Mouse (Mus musculus) stomach, postnatal 0 days (tissue): Measurements from ENCODE around the gene Dusp8. TPM values are rescaled to one million over a fixed set of nuclear protein-coding genes. Genes with fewer than 3 reads are reported as not detected.

Experiments
- ATAC-seq: fragments of 200-750 bp; cut with Nextera tagmentation; 2 replicates; pipeline ENCODE4 v1.8.0; 2017; ENCODE audit not compliant: low FRiP score, low TSS enrichment
- DNase-seq: peaks from one replicate; pipeline ENCODE4 v3.0.0-alpha.2; 2016; ENCODE audit warnings: low spot score
- H3K27ac ChIP-seq: fragments of 300-500 bp; sonication (generic); replicated peaks from 2 replicates; pipeline ENCODE4 v1.5.1; 2014; ENCODE audit warnings: mild to moderate bottlenecking, control low read depth
- H3K27me3 ChIP-seq: fragments of 300-500 bp; sonication (generic); 2 replicates; pipeline ENCODE4 v1.6.1; 2014; ENCODE audit warnings: low read length; ENCODE audit not compliant: control insufficient read depth, insufficient read depth
- H3K36me3 ChIP-seq: fragments of 300-500 bp; sonication (generic); 2 replicates; pipeline ENCODE4 v1.6.1; 2014; ENCODE audit warnings: low read length, mixed read lengths; ENCODE audit not compliant: control insufficient read depth, insufficient read depth
- H3K4me1 ChIP-seq: fragments of 300-500 bp; sonication (generic); replicated peaks from 2 replicates; pipeline ENCODE4 v1.6.1; 2014; ENCODE audit warnings: antibody characterized with exemption; ENCODE audit not compliant: control insufficient read depth, insufficient read depth
- H3K4me2 ChIP-seq: fragments of 300-500 bp; sonication (generic); replicated peaks from 2 replicates; pipeline ENCODE4 v1.6.1; 2014; ENCODE audit warnings: low read depth, mild to moderate bottlenecking, control low read depth, moderate library complexity
- H3K4me3 ChIP-seq: fragments of 300-500 bp; sonication (generic); 2 replicates; pipeline ENCODE4 v1.5.1; 2014; ENCODE audit warnings: low read depth, low read length, control low read depth
- H3K9ac ChIP-seq: fragments of 300-500 bp; sonication (generic); 2 replicates; pipeline ENCODE4 v1.6.1; 2014; ENCODE audit warnings: mild to moderate bottlenecking, low read length, control low read depth, mixed read lengths
- H3K9me3 ChIP-seq: fragments of 300-500 bp; sonication (generic); 2 replicates; pipeline ENCODE4 v1.6.1; 2016; ENCODE audit warnings: low read length; ENCODE audit not compliant: control insufficient read depth
- CTCF ChIP-seq: IDR thresholded peaks from 2 replicates; pipeline ENCODE4 v1.5.1; 2016; ENCODE audit warnings: antibody characterized with exemption, low read depth, mild to moderate bottlenecking, moderate library complexity
- EP300 ChIP-seq: optimal IDR thresholded peaks from 2 replicates; pipeline ENCODE3; 2016; ENCODE audit warnings: antibody characterized with exemption
- WGBS: fragments of 180-500 bp; shearing (Covaris S2); extraction: QIAGEN DNeasy Blood & Tissue Kit; methylation state at CpG from one replicate; pipeline ENCODE4 v1.1.7; 2014; 5-methylcytosine and 5-hydroxymethylcytosine counted together
- polyA plus RNA-seq: library from polyadenylated mRNA; unstranded; fragments of >200 nt; fragmentation: Nextera tagmentation; extraction: Ambion mirVana; gene quantifications from 2 replicates; pipeline ENCODE4 v1.2.1, GENCODE M21; 2015

Dusp8 gene
- polyA plus RNA-seq, 1 experiment from 2014 or later: 3.6 TPM

DNA sequence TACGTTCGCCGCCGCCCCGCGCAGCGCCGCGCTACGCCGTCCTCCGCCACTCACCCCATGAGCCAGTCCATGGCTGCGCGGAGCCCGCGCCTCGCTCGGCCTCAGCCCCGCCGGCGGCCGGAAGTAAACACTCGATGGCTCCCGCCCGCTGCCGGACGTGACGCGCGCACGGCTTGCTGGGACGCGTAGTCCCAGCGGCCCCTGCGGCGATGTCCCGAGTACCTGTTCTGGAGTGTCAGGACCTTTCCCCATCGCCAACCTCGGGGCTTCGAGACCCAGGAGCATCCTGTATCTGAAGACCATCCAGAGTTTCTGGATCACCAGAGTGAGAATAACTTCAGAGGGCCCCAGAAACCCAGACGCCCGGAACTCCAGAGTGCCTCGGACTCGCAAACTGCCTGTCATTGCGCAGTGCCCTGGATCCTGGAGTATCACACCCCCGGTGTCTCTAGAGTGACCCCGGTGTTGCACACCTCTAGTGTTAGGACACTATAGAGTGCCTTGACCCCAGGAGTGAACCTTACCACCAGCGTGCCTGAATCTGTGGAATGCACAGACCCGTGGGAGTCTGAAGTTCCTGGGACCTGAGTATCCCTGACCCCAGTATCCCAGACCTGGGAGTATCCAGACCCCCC is 34.6 kb downstream of the Dusp8 start, which contains the start of gene Mob2:
TSS of gene Mob2 (minus strand) at position 135 of the 635 bp plus-strand sequence.
- Histone ChIP-seq H3K4me3 (peak within 1 kb of the TSS; percentile 95), H3K27ac (peak within 1 kb of the TSS; percentile 96), H3K9me3 (no peaks in the 10 kb centered on the region), H3K4me1 (peaks cover 16% of the 10 kb centered on the region), H3K4me2 (peak within 1 kb of the TSS; percentile 85), H3K36me3 (no peaks in the 10 kb centered on the region), H3K27me3 (no peaks in the 10 kb centered on the region), H3K9ac (peak within 1 kb of the TSS; percentile 97)
- WGBS: under 1% methylated on average over 37 of the region's 49 CpGs
- DNase-seq (peak; percentile 94), ATAC-seq (peak; percentile 94)
- TF ChIP-seq CTCF (no peak), EP300 (no peak)

GRCm38 (mm10) chr7:142060185-142060930 is 35.3 kb downstream of the Dusp8 start:
- peak overlapping the region; percentile 95 for H3K4me3 ChIP-seq
- H3K27ac ChIP-seq: peak overlapping the region; percentile 96
- peaks cover 16% of the 10 kb centered on the region for H3K4me1 ChIP-seq
- DNase-seq (no peak), ATAC-seq (peak; percentile 22)
- no peaks in the 10 kb centered on the region for H3K27me3 ChIP-seq
- TF ChIP-seq EP300: no peak
- no peak for TF ChIP-seq CTCF
- 0 out of 2 replicates have a peak, but pooled peaks cover under 1% of the 10 kb centered on the region for H3K36me3 ChIP-seq
- peak overlapping the region; percentile 85 for H3K4me2 ChIP-seq
- H3K9ac ChIP-seq: peak overlapping the region; percentile 97
- WGBS: 2% methylated on average over 48 of the region's 66 CpGs
- no peaks in the 10 kb centered on the region for H3K9me3 ChIP-seq

DNA sequence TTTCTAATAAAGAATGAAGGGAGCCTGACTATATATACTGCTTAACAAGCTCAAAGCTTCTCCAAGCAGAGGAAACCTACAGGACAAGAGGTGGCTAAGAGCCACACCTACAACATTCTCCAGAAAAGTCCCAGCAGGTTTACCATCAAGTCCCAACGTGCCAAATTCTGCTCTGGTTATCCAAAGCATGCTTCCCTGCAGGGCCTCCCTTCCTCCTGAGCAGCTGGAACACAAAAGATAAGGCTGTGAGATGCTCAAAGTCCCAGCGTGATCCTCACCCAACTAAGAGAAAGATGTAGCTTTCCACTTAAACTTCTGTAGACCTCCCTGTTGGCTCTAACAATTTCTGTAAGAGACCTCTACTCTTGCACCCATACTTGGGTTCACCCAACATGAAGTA is 36.6 kb downstream of the Dusp8 start:
- WGBS: 43% methylated on average over 2 of the region's 2 CpGs
- Histone ChIP-seq H3K4me3 (no peak overlapping the region), H3K27me3 (no peaks in the 10 kb centered on the region), H3K9me3 (no peaks in the 10 kb centered on the region), H3K4me2 (peak overlapping the region; percentile 85; the same call in 1 of the 2 replicates), H3K27ac (no peak overlapping the region), H3K36me3 (0 out of 2 replicates have a peak, but pooled peaks cover 4% of the 10 kb centered on the region), H3K9ac (no peak overlapping the region), H3K4me1 (peaks cover 16% of the 10 kb centered on the region)
- DNase-seq (no peak), ATAC-seq (no peak)
- TF ChIP-seq EP300: no peak
- TF ChIP-seq CTCF: no peak

- Histone ChIP-seq H3K9ac (no peak overlapping the region), H3K36me3 (0 out of 2 replicates have a peak, but pooled peaks cover 4% of the 10 kb centered on the region), H3K4me1 (peaks cover 16% of the 10 kb centered on the region), H3K9me3 (no peaks in the 10 kb centered on the region), H3K27ac (peak overlapping the region; percentile 74), H3K4me3 (no peak overlapping the region), H3K4me2 (no peak overlapping the region), H3K27me3 (no peaks in the 10 kb centered on the region)
- 85% methylated on average over 1 of the region's 1 CpGs for WGBS
- TF ChIP-seq CTCF (no peak), EP300 (no peak)
- no peak for ATAC-seq
- DNase-seq: no peak
These were observed 38.5 kb downstream of the Dusp8 start for GRCm38 (mm10) chr7:142057121-142057520.

- Histone ChIP-seq H3K4me2 (no peak overlapping the region), H3K4me3 (no peak overlapping the region), H3K9me3 (no peaks in the 10 kb centered on the region), H3K9ac (no peak overlapping the region), H3K4me1 (peaks cover 16% of the 10 kb centered on the region), H3K27me3 (no peaks in the 10 kb centered on the region), H3K36me3 (0 out of 2 replicates have a peak, but pooled peaks cover 4% of the 10 kb centered on the region), H3K27ac (peak overlapping the region; percentile 74)
- WGBS: 57% methylated on average over 1 of the region's 1 CpGs
- peak; percentile 78 for ATAC-seq
- DNase-seq: peak; percentile 76
- TF ChIP-seq CTCF (no peak), EP300 (no peak)
These were observed 39.0 kb downstream of the Dusp8 start for GRCm38 (mm10) chr7:142056601-142057061.

DNA sequence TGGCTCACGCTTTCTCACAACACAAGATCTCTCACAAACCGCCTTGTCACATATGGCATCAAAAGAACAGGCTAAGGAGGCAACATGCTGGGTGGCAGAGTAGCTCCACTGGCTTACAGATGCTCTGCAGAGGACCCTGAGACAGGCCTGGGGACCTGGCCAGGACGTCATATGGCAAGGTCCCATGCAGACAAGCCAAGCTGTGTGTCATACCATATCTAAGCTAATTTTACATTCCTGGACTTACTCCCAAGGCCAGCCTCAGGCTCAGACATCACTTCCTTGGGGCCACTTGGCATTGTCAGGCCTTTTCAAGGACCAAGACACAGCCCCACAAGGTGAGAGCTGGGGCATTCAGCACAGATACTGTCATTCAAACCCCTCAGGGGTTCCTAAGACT is 40.2 kb downstream of the Dusp8 start:
- ATAC-seq: no peak
- H3K4me1 ChIP-seq: peaks cover 13% of the 10 kb centered on the region
- 0 out of 2 replicates have a peak, but pooled peaks cover 4% of the 10 kb centered on the region for H3K36me3 ChIP-seq
- no peaks in the 10 kb centered on the region for H3K27me3 ChIP-seq
- TF ChIP-seq EP300 (no peak), CTCF (no peak)
- DNase-seq: no peak
- H3K27ac ChIP-seq: no peak overlapping the region
- no peaks in the 10 kb centered on the region for H3K9me3 ChIP-seq
- H3K4me3 ChIP-seq: no peak overlapping the region
- H3K9ac ChIP-seq: no peak overlapping the region
- H3K4me2 ChIP-seq: no peak overlapping the region
- 82% methylated on average over 3 of the region's 3 CpGs for WGBS
